Mouse (Mus musculus): ENCODE measurements around the gene Ttc12. TPM values are rescaled to one million over a fixed set of nuclear protein-coding genes. Genes with fewer than 3 reads are reported as not detected.
A peak's percentile ranks its signal among the peaks of the same experiment; 100 is the strongest.

Ttc12 gene
- polyA plus RNA-seq, 1 experiment from 2014 or later: 0.16 TPM

DNA sequence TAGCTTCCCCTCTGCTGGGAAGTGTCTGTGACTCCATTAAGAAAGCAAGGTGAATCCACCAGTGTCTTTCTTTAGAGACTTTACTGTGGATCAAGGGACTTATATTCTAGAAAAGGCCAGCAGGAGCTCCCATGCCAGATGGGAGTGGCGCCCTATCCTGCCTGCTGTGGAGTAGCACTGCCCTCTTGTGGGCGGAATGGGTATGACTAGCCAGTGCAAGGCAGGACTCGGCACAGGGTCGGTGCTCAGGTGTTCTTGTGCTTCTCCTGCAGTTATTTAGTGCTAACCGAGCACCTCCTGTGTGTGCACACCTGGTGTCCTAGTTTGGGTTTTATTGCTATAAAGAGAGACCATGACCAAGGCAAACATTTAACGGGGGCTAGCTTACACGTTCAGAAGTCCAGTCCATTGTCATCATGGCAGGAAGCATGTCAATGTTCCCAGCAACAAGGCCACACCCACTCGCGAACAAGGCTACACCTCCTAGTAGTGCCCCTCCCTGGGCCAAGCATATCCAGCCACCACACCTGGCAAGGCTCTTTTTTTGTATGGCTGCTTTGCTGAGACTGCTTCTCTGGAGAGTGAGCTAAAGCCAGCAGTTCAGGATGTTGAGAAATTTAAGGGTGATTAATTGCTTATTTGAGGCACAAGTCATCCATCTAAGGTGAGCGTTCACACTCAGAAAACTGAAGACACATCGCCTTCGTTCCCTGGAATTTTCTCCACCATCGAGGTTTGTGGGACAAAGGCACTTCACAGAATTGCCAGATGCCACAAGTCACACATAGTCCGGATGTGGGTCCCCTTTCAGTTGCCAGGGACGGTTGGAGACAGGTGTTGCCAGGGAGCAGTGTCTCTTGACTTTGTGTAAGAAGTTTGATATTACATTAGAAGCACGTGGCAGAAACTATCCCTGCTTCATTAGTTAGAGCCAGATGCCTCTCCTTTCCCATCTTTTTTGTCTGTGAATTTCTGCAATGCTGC is 3.2 kb upstream of the Ttc12 start:
- Histone ChIP-seq H3K4me1 (replicated peaks) (peaks cover 11% of the 10 kb centered on the region), H3K36me3 (no peaks in the 10 kb centered on the region), H3K27ac (no peak overlapping the region), H3K9ac (no peak overlapping the region), H3K4me2 (no peak overlapping the region), H3K9me3 (replicated peaks) (no peaks in the 10 kb centered on the region), H3K4me3 (replicated peaks) (no peak overlapping the region), H3K27me3 (0 out of 2 replicates have a peak, but pooled peaks cover 1% of the 10 kb centered on the region)
- ATAC-seq (ENCODE audit: low read depth) (no peak), DNase-seq (peak; percentile 48)
- 26% methylated on average over 16 of the region's 16 CpGs for WGBS (ENCODE audit: insufficient replicate concordance)

DNA sequence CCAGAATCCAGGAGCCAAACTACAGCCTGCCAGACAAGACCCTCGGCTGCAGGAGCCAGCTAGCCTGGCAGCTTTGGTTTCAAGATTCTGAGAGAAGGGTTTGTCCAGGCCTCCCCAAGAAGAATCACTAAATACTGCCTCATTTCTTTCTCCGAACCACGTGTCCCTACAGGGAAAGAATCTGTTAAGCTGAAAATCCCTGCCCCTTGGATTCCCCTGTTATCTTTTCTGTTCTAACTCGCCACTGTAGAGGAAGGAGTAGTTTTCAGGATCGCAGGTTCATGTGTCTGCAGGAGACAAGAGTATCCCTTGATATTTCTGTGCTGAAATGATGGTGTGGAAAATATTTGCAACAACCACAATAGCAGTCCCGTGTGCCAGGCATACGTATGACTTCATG is 2.2 kb upstream of the Ttc12 start:
- Histone ChIP-seq H3K4me3 (replicated peaks) (no peak overlapping the region), H3K36me3 (no peaks in the 10 kb centered on the region), H3K9ac (no peak overlapping the region), H3K27ac (no peak overlapping the region), H3K9me3 (replicated peaks) (no peaks in the 10 kb centered on the region), H3K4me1 (replicated peaks) (peaks cover 11% of the 10 kb centered on the region), H3K4me2 (no peak overlapping the region), H3K27me3 (0 out of 2 replicates have a peak, but pooled peaks cover 3% of the 10 kb centered on the region)
- 55% methylated on average over 7 of the region's 7 CpGs for WGBS (ENCODE audit: insufficient replicate concordance)
- ATAC-seq (ENCODE audit: low read depth): no peak
- DNase-seq: no peak

DNA sequence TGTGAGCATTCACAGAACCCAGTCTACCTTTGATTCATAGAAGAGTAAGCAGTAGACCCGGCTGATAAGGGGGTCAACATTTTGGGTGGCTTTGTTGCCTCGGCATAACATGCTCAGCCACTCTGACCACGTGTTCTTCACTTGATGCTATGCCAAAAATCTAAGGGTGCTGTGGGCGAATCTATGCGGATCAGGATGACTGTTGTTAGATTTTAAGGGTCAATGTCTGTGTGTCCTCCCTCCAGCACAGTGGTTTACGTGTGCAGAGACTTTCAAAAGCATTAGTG is 1.6 kb upstream of the Ttc12 start:
- Histone ChIP-seq H3K36me3 (no peaks in the 10 kb centered on the region), H3K27me3 (0 out of 2 replicates have a peak, but pooled peaks cover 3% of the 10 kb centered on the region), H3K9ac (no peak overlapping the region), H3K27ac (no peak overlapping the region), H3K4me3 (replicated peaks) (no peak overlapping the region), H3K4me1 (replicated peaks) (peaks cover 14% of the 10 kb centered on the region), H3K9me3 (replicated peaks) (no peaks in the 10 kb centered on the region), H3K4me2 (no peak overlapping the region)
- 60% methylated on average over 6 of the region's 6 CpGs for WGBS (ENCODE audit: insufficient replicate concordance)
- DNase-seq (no peak), ATAC-seq (ENCODE audit: low read depth) (no peak)

DNA sequence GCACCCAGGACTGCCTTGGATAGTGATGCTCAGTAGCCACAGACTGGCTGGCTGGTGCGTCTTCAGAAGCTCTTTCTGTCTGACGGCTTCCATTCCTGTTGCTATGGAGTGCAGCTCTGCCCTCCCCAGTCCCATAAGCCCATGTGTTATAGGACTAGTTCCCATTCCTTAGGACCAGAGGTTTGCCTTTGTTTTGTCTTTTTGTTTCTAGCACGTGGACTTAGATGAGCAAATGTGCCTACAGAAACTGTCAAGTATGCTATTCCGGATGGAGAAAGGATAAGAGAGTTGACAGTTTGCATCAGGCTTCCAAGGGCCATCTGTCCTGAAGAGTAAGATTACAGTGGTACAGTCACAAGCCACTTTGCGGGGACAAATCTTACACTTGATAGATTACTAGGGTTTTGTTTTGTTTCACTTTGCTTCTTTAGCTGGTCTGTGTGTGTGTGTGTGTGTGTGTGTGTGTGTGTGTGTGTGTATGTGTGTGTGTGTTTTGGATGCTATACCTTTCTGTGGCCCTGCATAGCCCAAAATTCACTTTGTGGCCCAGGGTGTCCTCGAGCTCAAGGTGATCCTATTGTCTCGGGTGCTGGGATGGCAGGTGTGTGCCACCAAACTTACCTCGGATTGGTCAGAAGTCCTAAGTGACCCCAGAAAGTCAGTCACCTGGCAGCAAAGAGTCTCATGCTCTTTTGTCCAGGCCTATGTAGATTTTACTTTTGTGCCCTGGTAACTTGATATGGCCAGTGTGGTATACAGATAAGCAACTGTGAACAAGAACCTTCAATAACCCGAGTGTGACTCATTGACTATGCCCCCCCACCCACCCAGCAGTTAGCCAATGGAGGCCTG is 1.0 kb upstream of the Ttc12 start:
- WGBS (ENCODE audit: insufficient replicate concordance): 55% methylated on average over 9 of the region's 9 CpGs
- DNase-seq: no peak

DNA sequence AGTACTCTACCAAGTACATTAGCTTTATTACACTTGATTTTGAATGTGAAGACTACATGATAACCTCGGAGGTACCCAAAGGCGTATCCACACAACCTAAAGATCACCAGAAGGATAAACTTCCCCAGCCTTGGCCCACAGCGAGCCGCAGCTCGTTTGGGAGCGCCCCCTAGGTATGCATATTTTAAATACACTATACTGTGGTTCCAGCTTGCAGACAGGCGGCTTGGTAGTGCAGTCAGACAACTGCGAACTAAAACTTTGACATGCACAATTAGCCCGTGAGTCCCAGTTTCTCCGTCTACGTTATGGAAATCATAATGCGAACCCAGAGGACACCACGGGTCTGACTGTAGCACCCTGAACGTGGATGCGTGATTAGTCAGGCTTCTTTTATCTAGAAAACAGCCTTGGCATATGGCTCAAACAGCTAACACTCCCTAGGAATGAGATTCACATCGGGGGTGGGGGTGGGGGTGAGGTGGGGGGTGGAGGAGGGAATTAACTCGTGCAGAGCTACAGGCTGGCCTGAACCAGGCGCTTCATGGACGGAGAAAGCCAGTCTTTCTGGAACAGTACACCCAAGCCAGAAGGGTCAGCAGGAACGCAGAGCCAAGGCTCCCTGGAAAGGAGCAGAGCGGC is 654 bp downstream of the Ttc12 start:
- Histone ChIP-seq H3K4me3 (replicated peaks) (peak overlapping the region; percentile 53), H3K9ac (no peak overlapping the region), H3K9me3 (replicated peaks) (no peaks in the 10 kb centered on the region), H3K36me3 (no peaks in the 10 kb centered on the region), H3K27me3 (0 out of 2 replicates have a peak, but pooled peaks cover 3% of the 10 kb centered on the region), H3K27ac (no peak overlapping the region), H3K4me2 (peak overlapping the region; percentile 64), H3K4me1 (replicated peaks) (peaks cover 14% of the 10 kb centered on the region)
- ATAC-seq (ENCODE audit: low read depth) (no peak), DNase-seq (peak; percentile 11)
- 4% methylated on average over 21 of the region's 21 CpGs for WGBS (ENCODE audit: insufficient replicate concordance)

More for the DNA sequence above, 1.0 kb upstream of the Ttc12 start:
- Histone ChIP-seq H3K9me3 (replicated peaks) (no peaks in the 10 kb centered on the region), H3K27me3 (0 out of 2 replicates have a peak, but pooled peaks cover 3% of the 10 kb centered on the region), H3K27ac (no peak overlapping the region), H3K36me3 (no peaks in the 10 kb centered on the region), H3K9ac (no peak overlapping the region), H3K4me3 (replicated peaks) (no peak overlapping the region), H3K4me2 (no peak overlapping the region), H3K4me1 (replicated peaks) (peaks cover 14% of the 10 kb centered on the region)
- ATAC-seq (ENCODE audit: low read depth): no peak

DNA sequence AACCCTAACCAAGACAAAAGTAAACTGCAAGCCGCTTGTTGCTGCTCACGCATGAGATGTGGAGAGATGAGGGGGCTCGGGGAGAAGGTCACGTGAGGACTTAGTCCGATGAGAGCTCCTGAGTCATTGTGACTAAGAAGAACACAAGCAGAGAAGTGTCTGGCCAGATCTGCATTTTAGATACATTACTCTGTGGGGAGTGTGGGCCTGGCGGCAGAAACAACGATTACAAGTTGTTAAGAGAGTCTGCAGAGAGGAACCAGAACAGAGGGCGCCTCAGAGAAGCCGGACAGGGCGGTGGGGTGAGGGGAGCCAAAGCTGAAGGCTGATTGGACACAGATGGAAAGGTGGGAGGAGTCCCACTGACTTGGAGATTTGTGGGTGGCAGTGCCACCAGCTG is 2.7 kb downstream of the Ttc12 start:
- Histone ChIP-seq H3K4me3 (replicated peaks) (no peak overlapping the region), H3K27me3 (0 out of 2 replicates have a peak, but pooled peaks cover 3% of the 10 kb centered on the region), H3K4me2 (no peak overlapping the region), H3K9me3 (replicated peaks) (no peaks in the 10 kb centered on the region), H3K36me3 (no peaks in the 10 kb centered on the region), H3K9ac (no peak overlapping the region), H3K27ac (no peak overlapping the region), H3K4me1 (replicated peaks) (peaks cover 14% of the 10 kb centered on the region)
- peak; percentile 24 for DNase-seq
- no peak for ATAC-seq (ENCODE audit: low read depth)
- 29% methylated on average over 10 of the region's 10 CpGs for WGBS (ENCODE audit: insufficient replicate concordance)

DNA sequence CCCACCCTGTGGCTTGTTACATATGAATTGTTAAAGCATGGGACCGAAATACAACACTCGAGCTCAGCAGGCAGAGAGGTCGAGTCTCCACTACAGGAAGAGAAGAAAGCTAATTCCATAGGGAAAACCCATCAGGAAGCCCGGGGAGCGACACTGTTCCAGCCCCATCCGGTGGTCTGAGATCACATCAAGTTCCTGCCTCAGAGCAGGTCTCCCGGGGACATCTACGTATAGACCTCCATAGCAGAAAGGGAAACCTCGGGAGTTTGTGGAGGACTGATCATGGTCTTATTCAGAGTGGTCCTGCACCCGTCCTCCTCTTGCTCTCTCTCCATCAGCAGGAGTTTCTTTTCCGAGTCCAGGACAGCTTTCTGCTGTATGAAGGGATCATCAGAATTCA is 13.9 kb downstream of the Ttc12 start:
- Histone ChIP-seq H3K9ac (no peak overlapping the region), H3K4me3 (replicated peaks) (no peak overlapping the region), H3K4me1 (replicated peaks) (no peaks in the 10 kb centered on the region), H3K4me2 (no peak overlapping the region), H3K36me3 (no peaks in the 10 kb centered on the region), H3K27me3 (no peaks in the 10 kb centered on the region), H3K9me3 (replicated peaks) (no peaks in the 10 kb centered on the region), H3K27ac (no peak overlapping the region)
- DNase-seq: no peak
- no peak for ATAC-seq (ENCODE audit: low read depth)
- WGBS (ENCODE audit: insufficient replicate concordance): 45% methylated on average over 11 of the region's 11 CpGs

DNA sequence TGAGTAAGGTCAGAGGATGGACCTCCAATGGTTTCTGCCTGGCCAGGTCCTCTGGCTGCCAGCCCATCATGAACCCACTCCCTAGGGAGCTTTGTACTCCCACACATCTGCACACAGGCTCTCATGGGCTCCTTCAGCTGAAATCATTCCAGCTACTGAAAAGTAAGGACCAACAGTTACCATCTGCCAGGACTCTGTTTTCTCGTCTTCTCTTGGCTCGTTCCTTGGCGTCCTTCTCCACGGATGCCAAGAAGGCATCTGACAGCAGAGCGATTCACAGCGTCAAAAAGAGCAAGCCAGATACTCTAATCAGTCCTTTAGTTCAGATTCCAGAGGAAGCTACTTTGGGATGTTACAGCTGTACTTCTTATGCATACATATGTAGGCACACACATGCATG is 15.1 kb downstream of the Ttc12 start:
- Histone ChIP-seq H3K4me2 (no peak overlapping the region), H3K27ac (no peak overlapping the region), H3K9me3 (replicated peaks) (no peaks in the 10 kb centered on the region), H3K36me3 (no peaks in the 10 kb centered on the region), H3K4me3 (replicated peaks) (no peak overlapping the region), H3K9ac (no peak overlapping the region), H3K27me3 (no peaks in the 10 kb centered on the region), H3K4me1 (replicated peaks) (no peaks in the 10 kb centered on the region)
- DNase-seq (no peak), ATAC-seq (ENCODE audit: low read depth) (no peak)
- 85% methylated on average over 6 of the region's 6 CpGs for WGBS (ENCODE audit: insufficient replicate concordance)

DNA sequence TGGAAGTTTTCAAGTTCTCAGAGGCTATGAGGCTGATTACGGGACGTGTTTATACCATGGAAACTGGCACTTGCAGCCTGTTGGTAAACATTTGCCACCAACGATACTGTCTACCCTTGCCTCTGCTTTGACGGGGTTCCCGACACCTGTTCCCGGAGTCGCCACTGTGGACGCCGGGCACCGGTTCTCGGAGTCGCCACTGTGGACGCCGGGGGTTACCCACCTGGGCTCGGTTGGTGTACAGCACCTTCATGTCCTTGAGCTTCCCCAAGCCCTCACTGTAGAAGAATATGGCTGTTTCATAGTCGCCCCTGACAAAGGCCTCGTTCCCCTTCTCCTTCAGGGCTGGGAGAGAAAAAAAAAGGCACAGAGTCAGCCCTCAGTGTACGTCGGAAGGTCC is 16.0 kb downstream of the Ttc12 start:
- whole genome bisulfite sequencing (ENCODE audit: insufficient replicate concordance): 82% methylated on average over 19 of the region's 19 CpGs
- Histone ChIP-seq H3K36me3 (no peaks in the 10 kb centered on the region), H3K27me3 (no peaks in the 10 kb centered on the region), H3K27ac (no peak overlapping the region), H3K9me3 (replicated peaks) (no peaks in the 10 kb centered on the region), H3K4me3 (replicated peaks) (no peak overlapping the region), H3K4me2 (no peak overlapping the region), H3K9ac (no peak overlapping the region), H3K4me1 (replicated peaks) (no peaks in the 10 kb centered on the region)
- no peak for ATAC-seq (ENCODE audit: low read depth)
- no peak for DNase-seq

DNA sequence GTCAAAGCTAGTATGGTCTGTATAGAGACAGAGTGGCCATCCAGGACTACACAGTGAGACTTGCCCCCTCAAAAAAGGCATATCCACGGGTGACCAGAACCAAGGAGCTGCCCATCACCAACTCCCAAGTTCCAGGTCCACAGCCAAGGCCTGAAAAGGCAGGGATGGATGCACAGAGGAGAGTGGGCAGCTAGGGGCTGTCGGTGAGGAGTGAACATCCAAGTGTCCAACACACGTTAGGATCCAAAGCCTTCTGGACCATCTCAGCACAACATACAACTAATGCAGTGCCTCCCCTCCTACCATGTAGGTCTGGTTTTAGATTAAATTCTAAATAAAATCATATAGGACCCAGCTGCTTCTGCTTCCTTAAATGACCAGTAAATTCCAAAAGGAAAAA is 29.9 kb downstream of the Ttc12 start:
- no peak overlapping the region for H3K27ac ChIP-seq
- H3K4me2 ChIP-seq: no peak overlapping the region
- no peaks in the 10 kb centered on the region for H3K36me3 ChIP-seq
- ATAC-seq (ENCODE audit: low read depth) (no peak), DNase-seq (no peak)
- WGBS (ENCODE audit: insufficient replicate concordance): 67% methylated on average over 3 of the region's 3 CpGs
- no peaks in the 10 kb centered on the region for H3K4me1 ChIP-seq (replicated peaks)
- no peak overlapping the region for H3K9ac ChIP-seq
- H3K27me3 ChIP-seq: no peaks in the 10 kb centered on the region
- no peak overlapping the region for H3K4me3 ChIP-seq (replicated peaks)
- no peaks in the 10 kb centered on the region for H3K9me3 ChIP-seq (replicated peaks)

DNA sequence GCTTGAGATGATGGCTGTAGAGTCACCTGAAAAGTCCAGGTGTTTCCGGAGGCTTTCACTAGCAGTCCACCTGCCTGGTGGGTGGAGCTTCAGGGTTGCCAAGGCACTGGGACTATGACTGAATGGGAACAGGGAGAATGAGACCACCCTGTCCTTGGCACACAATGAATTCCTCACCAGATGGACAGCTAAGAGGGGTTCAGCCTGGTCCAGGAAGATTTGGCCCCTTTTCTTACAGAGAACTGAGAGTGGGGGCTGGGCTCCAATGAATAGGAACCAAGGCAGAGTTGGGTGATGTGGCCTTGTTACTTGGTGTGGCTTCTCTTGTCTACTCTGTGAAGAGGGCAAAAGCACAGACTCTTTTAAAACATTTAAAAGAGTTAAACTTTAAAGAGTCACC is 33.6 kb downstream of the Ttc12 start:
- 76% methylated on average over 1 of the region's 1 CpGs for WGBS (ENCODE audit: insufficient replicate concordance)
- Histone ChIP-seq H3K27me3 (no peaks in the 10 kb centered on the region), H3K9ac (no peak overlapping the region), H3K36me3 (no peaks in the 10 kb centered on the region), H3K4me2 (no peak overlapping the region), H3K4me3 (replicated peaks) (no peak overlapping the region), H3K4me1 (replicated peaks) (no peaks in the 10 kb centered on the region), H3K9me3 (replicated peaks) (no peaks in the 10 kb centered on the region), H3K27ac (no peak overlapping the region)
- ATAC-seq (ENCODE audit: low read depth) (no peak), DNase-seq (no peak)
